Mouse (Mus musculus) liver, embryonic 11.5 days (tissue): ENCODE results near the gene Tmprss6. TPM values are rescaled to one million over a fixed set of nuclear protein-coding genes. Genes with fewer than 3 reads are reported as not detected.

ENCODE experiments used
- ATAC-seq: fragments of 200-750 bp; cut with Nextera tagmentation; replicated peaks from 2 replicates; pipeline ENCODE4 v1.8.0; 2017; ENCODE audit warnings: moderate number of reproducible peaks, mild to moderate bottlenecking, moderate TSS enrichment, moderate library complexity; ENCODE audit not compliant: low FRiP score
- DNase-seq: peaks from one replicate; pipeline ENCODE4 v3.0.0-alpha.2; 2017; ENCODE audit warnings: low spot score
- H3K27ac ChIP-seq: fragments of 300-500 bp; sonication (generic); 2 replicates; pipeline ENCODE4 v1.5.1; 2014; ENCODE audit warnings: mild to moderate bottlenecking, low read depth, low read length, control low read depth
- H3K27me3 ChIP-seq: fragments of 300-500 bp; sonication (generic); replicated peaks from 2 replicates; pipeline ENCODE4 v1.6.1; 2014; ENCODE audit warnings: low read length, mixed read lengths; ENCODE audit not compliant: control insufficient read depth, insufficient read depth
- H3K36me3 ChIP-seq: fragments of 300-500 bp; sonication (generic); 2 replicates; pipeline ENCODE4 v1.6.1; 2014; ENCODE audit warnings: mild to moderate bottlenecking, low read length, moderate library complexity, mixed read lengths; ENCODE audit not compliant: control insufficient read depth, insufficient read depth
- H3K4me1 ChIP-seq: fragments of 300-500 bp; sonication (generic); replicated peaks from 2 replicates; pipeline ENCODE4 v1.6.1; 2014; ENCODE audit warnings: low read length, mixed read lengths; ENCODE audit not compliant: control insufficient read depth, insufficient read depth
- H3K4me2 ChIP-seq: fragments of 300-500 bp; sonication (generic); 2 replicates; pipeline ENCODE4 v1.6.1; 2014; ENCODE audit warnings: mild to moderate bottlenecking, control low read depth, moderate library complexity
- H3K4me3 ChIP-seq: fragments of 300-500 bp; sonication (generic); 2 replicates; pipeline ENCODE4 v1.5.1; 2014; ENCODE audit warnings: low read depth, low read length, control low read depth
- H3K9ac ChIP-seq: fragments of 300-500 bp; sonication (generic); 2 replicates; pipeline ENCODE4 v1.6.1; 2014; ENCODE audit warnings: low read depth, low read length, control low read depth
- H3K9me3 ChIP-seq: fragments of 300-500 bp; sonication (generic); 2 replicates; pipeline ENCODE4 v1.6.1; 2016; ENCODE audit warnings: low read length, inconsistent platforms, mixed read lengths; ENCODE audit not compliant: control insufficient read depth
- WGBS: fragments of 180-500 bp; shearing (Covaris S2); extraction: QIAGEN DNeasy Blood & Tissue Kit; methylation state at CpG from one replicate; pipeline ENCODE4 v1.1.7; 2014; 5-methylcytosine and 5-hydroxymethylcytosine counted together
- polyA plus RNA-seq: library from polyadenylated mRNA; unstranded; fragments of >200 nt; fragmentation: Nextera tagmentation; extraction: Ambion mirVana; gene quantifications from 2 replicates; pipeline ENCODE4 v1.2.1, GENCODE M21; 2014

Tmprss6 gene
- polyA plus RNA-seq, 1 experiment from 2014 or later: 7.0 TPM

- H3K9me3 ChIP-seq: no peaks in the 10 kb centered on the region; the same call in 1 of the 2 replicates
- H3K4me2 ChIP-seq: peak overlapping the region; percentile 14; the same call in 1 of the 2 replicates
- no peaks in the 10 kb centered on the region for H3K27me3 ChIP-seq
- DNase-seq (no peak), ATAC-seq (no peak)
- no peak overlapping the region for H3K4me3 ChIP-seq
- H3K36me3 ChIP-seq: no peaks in the 10 kb centered on the region
- H3K27ac ChIP-seq: no peak overlapping the region
- peaks cover 7% of the 10 kb centered on the region; the same call in 1 of the 2 replicates for H3K4me1 ChIP-seq
- no peak overlapping the region for H3K9ac ChIP-seq
- WGBS: 46% methylated on average over 12 of the region's 12 CpGs
Measured at GRCm38 (mm10) chr15:78509297-78509899, 41.0 kb upstream of the Tmprss6 start.

DNA sequence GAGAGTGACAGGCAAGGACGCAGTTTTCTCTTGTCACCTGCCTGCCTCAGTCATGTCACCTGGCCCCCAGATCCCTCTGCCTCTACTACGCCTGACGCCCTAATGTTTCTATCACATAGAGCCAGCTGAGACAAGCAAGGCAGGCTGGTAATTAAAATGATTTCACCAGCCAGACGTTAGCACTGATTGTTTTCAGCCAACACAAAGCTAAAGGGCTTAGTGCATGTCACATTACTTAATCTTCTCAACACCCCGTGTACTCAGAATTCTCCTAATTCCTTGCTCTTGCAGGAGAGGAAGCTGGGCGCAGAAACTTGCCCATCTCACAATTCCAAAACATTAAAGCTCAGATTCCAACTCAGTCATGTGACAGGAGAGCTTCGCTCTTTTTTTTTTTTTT lies 40.0 kb upstream of the Tmprss6 start:
- H3K36me3 ChIP-seq: no peaks in the 10 kb centered on the region
- no peak overlapping the region for H3K27ac ChIP-seq
- DNase-seq: no peak
- no peak overlapping the region for H3K4me2 ChIP-seq
- H3K4me1 ChIP-seq: peaks cover 7% of the 10 kb centered on the region; the same call in 1 of the 2 replicates
- H3K4me3 ChIP-seq: no peak overlapping the region
- no peak overlapping the region for H3K9ac ChIP-seq
- no peaks in the 10 kb centered on the region; the same call in 1 of the 2 replicates for H3K9me3 ChIP-seq
- no peak for ATAC-seq
- H3K27me3 ChIP-seq: no peaks in the 10 kb centered on the region
- WGBS: 74% methylated on average over 7 of the region's 7 CpGs

DNA sequence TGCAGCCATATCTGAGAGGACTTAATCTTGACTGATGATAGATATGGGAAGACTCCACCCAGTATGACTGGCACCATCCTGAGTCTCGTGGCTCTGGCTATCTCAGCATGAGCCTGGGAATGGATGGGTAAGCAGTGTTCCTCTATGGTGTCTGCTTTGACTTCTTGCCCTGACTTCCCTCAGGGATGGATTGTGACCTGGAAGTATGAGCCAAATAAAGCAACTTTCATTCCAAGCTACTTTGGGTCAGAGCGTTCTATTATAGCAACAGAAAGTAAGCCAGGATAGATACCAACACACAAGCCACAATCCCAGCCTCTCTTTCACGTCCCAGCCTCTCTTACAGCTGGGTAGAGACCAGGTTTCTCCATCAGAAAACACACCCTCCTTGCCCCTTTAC lies 37.1 kb upstream of the Tmprss6 start:
- Histone ChIP-seq H3K27me3 (no peaks in the 10 kb centered on the region), H3K9me3 (no peaks in the 10 kb centered on the region; the same call in 1 of the 2 replicates), H3K4me1 (peaks cover 7% of the 10 kb centered on the region; the same call in 1 of the 2 replicates), H3K4me3 (no peak overlapping the region), H3K4me2 (no peak overlapping the region), H3K9ac (no peak overlapping the region), H3K36me3 (no peaks in the 10 kb centered on the region), H3K27ac (no peak overlapping the region)
- WGBS: 75% methylated on average over 3 of the region's 3 CpGs
- DNase-seq (no peak), ATAC-seq (no peak)

- no peak for ATAC-seq
- Histone ChIP-seq H3K36me3 (no peaks in the 10 kb centered on the region), H3K9ac (no peak overlapping the region), H3K27me3 (no peaks in the 10 kb centered on the region), H3K9me3 (no peaks in the 10 kb centered on the region; the same call in 1 of the 2 replicates), H3K27ac (no peak overlapping the region), H3K4me2 (no peak overlapping the region), H3K4me3 (no peak overlapping the region), H3K4me1 (peaks cover 2% of the 10 kb centered on the region; the same call in 1 of the 2 replicates)
- DNase-seq: no peak
- 88% methylated on average over 5 of the region's 5 CpGs for WGBS
Measured at GRCm38 (mm10) chr15:78504816-78505215, 36.4 kb upstream of the Tmprss6 start.

- no peaks in the 10 kb centered on the region for H3K27me3 ChIP-seq
- H3K36me3 ChIP-seq: no peaks in the 10 kb centered on the region
- 74% methylated on average over 1 of the region's 1 CpGs for WGBS
- no peak overlapping the region for H3K4me2 ChIP-seq
- no peaks in the 10 kb centered on the region; the same call in 1 of the 2 replicates for H3K9me3 ChIP-seq
- no peak overlapping the region for H3K9ac ChIP-seq
- no peak for DNase-seq
- no peak overlapping the region for H3K4me3 ChIP-seq
- no peak for ATAC-seq
- H3K27ac ChIP-seq: no peak overlapping the region
- H3K4me1 ChIP-seq: no peaks in the 10 kb centered on the region
Measured at GRCm38 (mm10) chr15:78504013-78504412, 35.6 kb upstream of the Tmprss6 start.

GRCm38 (mm10) chr15:78502437-78503132 lies 34.2 kb upstream of the Tmprss6 start:
- H3K36me3 ChIP-seq: no peaks in the 10 kb centered on the region
- WGBS: 77% methylated on average over 18 of the region's 18 CpGs
- H3K27me3 ChIP-seq: no peaks in the 10 kb centered on the region
- no peaks in the 10 kb centered on the region for H3K4me1 ChIP-seq
- no peak for DNase-seq
- H3K9ac ChIP-seq: no peak overlapping the region
- no peak overlapping the region for H3K4me2 ChIP-seq
- H3K9me3 ChIP-seq: no peaks in the 10 kb centered on the region; the same call in 1 of the 2 replicates
- no peak overlapping the region for H3K27ac ChIP-seq
- no peak overlapping the region for H3K4me3 ChIP-seq
- no peak for ATAC-seq

- Histone ChIP-seq H3K4me2 (no peak within 1 kb of the TSS), H3K36me3 (no peaks in the 10 kb centered on the region), H3K9ac (no peak within 1 kb of the TSS), H3K4me3 (no peak within 1 kb of the TSS), H3K4me1 (no peaks in the 10 kb centered on the region), H3K27ac (no peak within 1 kb of the TSS), H3K27me3 (no peaks in the 10 kb centered on the region), H3K9me3 (no peaks in the 10 kb centered on the region)
- ATAC-seq: no peak
- WGBS: 86% methylated on average over 11 of the region's 11 CpGs
- DNase-seq: no peak
Measured at GRCm38 (mm10) chr15:78494968-78495406, 26.6 kb upstream of the Tmprss6 start, which contains the start of gene Il2rb. Il2rb (minus strand) TSS chr15:78495271.

DNA sequence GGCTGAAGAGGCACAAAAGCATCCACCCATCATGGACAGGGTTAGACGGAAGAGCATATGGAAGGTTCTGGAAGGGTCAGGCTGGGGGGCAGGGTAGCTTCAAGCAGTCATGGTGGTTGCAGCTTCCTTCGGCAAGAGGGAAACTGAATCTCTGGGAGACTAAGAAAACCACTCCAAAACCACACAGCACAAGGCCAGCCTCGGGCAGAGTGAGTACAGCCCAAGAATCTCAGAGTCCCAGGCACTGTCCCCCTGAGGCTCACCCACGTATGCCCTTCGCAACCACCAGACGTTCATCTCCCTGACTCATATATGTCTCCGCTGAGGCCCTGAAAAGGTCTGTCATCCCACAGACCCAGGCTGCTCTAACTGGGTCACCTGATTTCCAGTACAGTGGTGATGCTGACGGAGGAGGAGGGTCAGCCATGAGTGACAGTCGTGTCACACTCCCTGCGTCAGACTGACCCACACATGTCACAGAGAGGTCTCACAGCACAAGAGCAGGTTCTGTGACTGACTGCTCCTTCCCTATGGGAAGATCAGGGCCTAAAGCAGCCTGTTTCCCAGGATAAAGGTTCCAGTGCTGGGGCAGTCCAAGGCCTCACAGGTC lies 25.1 kb upstream of the Tmprss6 start:
- ATAC-seq (no peak), DNase-seq (no peak)
- Histone ChIP-seq H3K4me1 (no peaks in the 10 kb centered on the region), H3K27me3 (no peaks in the 10 kb centered on the region), H3K36me3 (no peaks in the 10 kb centered on the region), H3K4me3 (no peak overlapping the region), H3K9me3 (no peaks in the 10 kb centered on the region), H3K27ac (no peak overlapping the region), H3K4me2 (no peak overlapping the region), H3K9ac (no peak overlapping the region)
- WGBS: 77% methylated on average over 10 of the region's 10 CpGs
